Mouse (Mus musculus) thymus, postnatal 4 days (tissue): ENCODE results near the gene Slc25a10.

Source experiments
- DNase-seq: peaks from one replicate; pipeline ENCODE4 v3.0.0; 2021

Slc25a10 gene

GRCm38 (mm10) chr11:120547469-120547868 lies 55.8 kb downstream of the Slc25a10 start:
- DNase-seq = peak; percentile 36

GRCm38 (mm10) chr11:120548214-120548613 lies 56.6 kb downstream of the Slc25a10 start:
- no peak for DNase-seq

- no peak for DNase-seq
These were observed 57.1 kb downstream of the Slc25a10 start for GRCm38 (mm10) chr11:120548786-120549167.
